Mouse (Mus musculus) liver, postnatal 0 days (tissue): Measurements from ENCODE around the gene Cwc27. TPM values are rescaled to one million over a fixed set of nuclear protein-coding genes. Genes with fewer than 3 reads are reported as not detected.
A peak's percentile ranks its signal among the peaks of the same experiment; 100 is the strongest.

Experiments
- ATAC-seq: fragments of 200-750 bp; cut with Nextera tagmentation; 2 replicates; pipeline ENCODE4 v1.8.0; 2017; ENCODE audit warnings: mild to moderate bottlenecking, moderate library complexity
- DNase-seq: peaks from one replicate; pipeline ENCODE4 v3.0.0-alpha.2; 2016
- H3K27ac ChIP-seq: fragments of 300-500 bp; sonication (generic); 2 replicates; pipeline ENCODE4 v1.5.1; 2014; ENCODE audit warnings: antibody characterized with exemption, moderate library complexity, mild to moderate bottlenecking, low read depth
- H3K27me3 ChIP-seq: fragments of 300-500 bp; sonication (generic); 2 replicates; pipeline ENCODE4 v1.6.1; 2014; ENCODE audit warnings: low read length, control low read depth, mixed read lengths; ENCODE audit not compliant: insufficient read depth
- H3K36me3 ChIP-seq: fragments of 300-500 bp; sonication (generic); replicated peaks from 2 replicates; pipeline ENCODE4 v1.6.1; 2014; ENCODE audit warnings: mild to moderate bottlenecking, control low read depth, low read length, moderate library complexity, mixed read lengths; ENCODE audit not compliant: insufficient read depth
- H3K4me1 ChIP-seq: fragments of 300-500 bp; sonication (generic); 2 replicates; pipeline ENCODE4 v1.6.1; 2014; ENCODE audit warnings: antibody characterized with exemption, mild to moderate bottlenecking, control low read depth; ENCODE audit not compliant: insufficient read depth
- H3K4me2 ChIP-seq: fragments of 300-500 bp; sonication (generic); 2 replicates; pipeline ENCODE4 v1.6.1; 2014; ENCODE audit warnings: low read depth, mild to moderate bottlenecking, low read length, moderate library complexity, mixed read lengths
- H3K4me3 ChIP-seq: fragments of 300-500 bp; sonication (generic); 2 replicates; pipeline ENCODE4 v1.5.1; 2014; ENCODE audit warnings: low read depth, low read length
- H3K9ac ChIP-seq: fragments of 300-500 bp; sonication (generic); replicated peaks from 2 replicates; pipeline ENCODE4 v1.6.1; 2014; ENCODE audit warnings: mild to moderate bottlenecking, moderate library complexity
- H3K9me3 ChIP-seq: fragments of 300-500 bp; sonication (generic); 2 replicates; pipeline ENCODE4 v1.6.1; 2016; ENCODE audit warnings: mild to moderate bottlenecking, control low read depth, low read length, mixed read lengths
- CTCF ChIP-seq: sonication (generic); IDR thresholded peaks from 2 replicates; pipeline ENCODE4 v1.5.1; 2016; ENCODE audit warnings: antibody characterized with exemption, low read depth
- EP300 ChIP-seq: IDR thresholded peaks from 2 replicates; pipeline ENCODE4 v1.6.1; 2016; ENCODE audit warnings: antibody characterized with exemption, low read depth, mild to moderate bottlenecking
- WGBS: fragments of 180-500 bp; shearing (Covaris S2); extraction: QIAGEN DNeasy Blood & Tissue Kit; methylation state at CpG from one replicate; pipeline ENCODE4 v1.1.7; 2014; ENCODE audit not compliant: insufficient replicate concordance; 5-methylcytosine and 5-hydroxymethylcytosine counted together
- polyA plus RNA-seq: library from polyadenylated mRNA; unstranded; fragments of >200 nt; fragmentation: Nextera tagmentation; extraction: Ambion mirVana; gene quantifications from 2 replicates; pipeline ENCODE4 v1.2.1, GENCODE M21; 2015

Cwc27 gene
- polyA plus RNA-seq, 1 experiment from 2014 or later = 7.8 TPM

DNA sequence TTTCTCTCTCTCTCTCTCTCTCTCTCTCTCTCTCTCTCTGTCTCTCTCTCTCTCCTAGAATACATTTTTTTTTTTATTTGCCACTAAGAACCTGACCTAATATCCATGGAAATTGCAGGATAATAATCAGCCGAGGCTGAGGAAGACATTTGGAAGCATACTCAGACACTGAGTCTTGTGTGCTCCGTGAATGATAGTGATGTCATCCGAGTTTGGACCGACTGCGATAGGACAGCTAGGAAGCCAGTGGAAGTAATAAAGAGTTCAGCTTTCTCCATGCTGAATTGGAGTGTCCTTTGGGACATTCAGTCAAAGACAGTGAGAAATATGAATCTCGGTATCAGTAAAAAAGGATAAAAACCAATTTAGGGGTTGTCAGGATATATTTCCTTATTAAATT, 214.7 kb downstream of the Cwc27 start:
- H3K4me1 ChIP-seq = no peaks in the 10 kb centered on the region; the same call in 1 of the 2 replicates
- H3K27ac ChIP-seq = no peak overlapping the region
- no peak overlapping the region for H3K4me2 ChIP-seq
- H3K4me3 ChIP-seq = no peak overlapping the region
- ATAC-seq (no peak), DNase-seq (no peak)
- no peak overlapping the region for H3K9ac ChIP-seq
- no peak for TF ChIP-seq CTCF
- no peak for TF ChIP-seq EP300
- no peaks in the 10 kb centered on the region for H3K9me3 ChIP-seq
- no peaks in the 10 kb centered on the region for H3K36me3 ChIP-seq
- no peaks in the 10 kb centered on the region for H3K27me3 ChIP-seq
- 82% methylated on average over 6 of the region's 6 CpGs for WGBS

DNA sequence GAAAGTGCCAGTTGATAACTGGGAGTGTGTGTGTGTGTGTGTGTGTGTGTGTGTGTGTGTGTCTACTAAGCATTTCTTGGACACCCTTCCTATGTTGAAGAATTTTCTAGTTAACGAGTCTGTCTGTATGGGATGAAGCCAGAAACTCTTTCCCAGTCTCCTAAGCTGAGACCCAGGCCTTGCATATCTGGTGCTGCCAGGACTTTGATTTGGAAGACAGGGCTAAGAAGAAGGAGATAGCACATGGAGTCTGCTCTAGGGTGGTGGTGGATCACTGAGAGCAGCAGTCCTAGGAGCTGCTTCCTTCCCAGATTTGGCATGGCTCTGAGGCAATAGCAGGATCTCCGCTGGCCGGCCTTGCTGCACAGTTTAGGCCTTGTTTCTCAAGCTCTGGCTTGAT, 215.2 kb downstream of the Cwc27 start:
- DNase-seq = no peak
- Histone ChIP-seq H3K9ac (no peak overlapping the region), H3K27ac (no peak overlapping the region), H3K4me1 (no peaks in the 10 kb centered on the region; the same call in 1 of the 2 replicates), H3K9me3 (no peaks in the 10 kb centered on the region), H3K27me3 (no peaks in the 10 kb centered on the region), H3K4me2 (no peak overlapping the region), H3K4me3 (no peak overlapping the region), H3K36me3 (no peaks in the 10 kb centered on the region)
- ATAC-seq = no peak
- WGBS = 66% methylated on average over 3 of the region's 3 CpGs
- TF ChIP-seq EP300 = no peak
- TF ChIP-seq CTCF = no peak

GRCm38 (mm10) chr13:104596199-104596598, 220.7 kb downstream of the Cwc27 start:
- no peak for TF ChIP-seq CTCF
- TF ChIP-seq EP300 = no peak
- Histone ChIP-seq H3K4me3 (no peak overlapping the region), H3K4me1 (no peaks in the 10 kb centered on the region), H3K27me3 (no peaks in the 10 kb centered on the region), H3K27ac (no peak overlapping the region), H3K9ac (no peak overlapping the region), H3K9me3 (no peaks in the 10 kb centered on the region), H3K36me3 (no peaks in the 10 kb centered on the region), H3K4me2 (no peak overlapping the region)
- 78% methylated on average over 4 of the region's 4 CpGs for WGBS
- no peak for DNase-seq
- ATAC-seq = no peak

- WGBS = 76% methylated on average over 4 of the region's 4 CpGs
- no peak for DNase-seq
- H3K4me1 ChIP-seq = no peaks in the 10 kb centered on the region
- H3K9ac ChIP-seq = no peak overlapping the region
- H3K27me3 ChIP-seq = no peaks in the 10 kb centered on the region
- H3K27ac ChIP-seq = no peak overlapping the region
- H3K4me3 ChIP-seq = no peak overlapping the region
- no peaks in the 10 kb centered on the region for H3K9me3 ChIP-seq
- TF ChIP-seq CTCF = no peak
- no peak for TF ChIP-seq EP300
- H3K4me2 ChIP-seq = no peak overlapping the region
- H3K36me3 ChIP-seq = no peaks in the 10 kb centered on the region
- ATAC-seq = no peak
Observed at GRCm38 (mm10) chr13:104594820-104595351, 222.1 kb downstream of the Cwc27 start.

DNA sequence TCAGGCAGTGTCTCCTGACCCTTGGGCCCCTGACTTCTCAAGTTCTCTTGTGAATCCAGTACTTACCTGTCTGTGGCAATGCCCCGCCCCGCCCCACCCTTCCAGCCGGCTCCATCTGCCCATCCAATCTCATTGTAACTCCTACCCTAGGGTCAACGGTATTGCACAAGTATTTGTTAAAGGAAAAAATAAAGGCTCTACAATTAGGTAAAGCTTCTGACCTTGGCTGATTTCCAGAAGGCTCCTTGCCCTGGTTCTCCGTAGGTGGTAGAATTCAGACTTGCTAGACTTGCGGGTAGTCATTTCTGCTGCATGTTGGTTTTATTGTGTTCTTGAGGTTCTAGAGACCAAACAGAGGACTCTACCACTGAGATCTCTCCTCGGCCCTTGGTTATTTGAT, 226.0 kb downstream of the Cwc27 start:
- no peak for ATAC-seq
- no peaks in the 10 kb centered on the region for H3K9me3 ChIP-seq
- no peaks in the 10 kb centered on the region for H3K27me3 ChIP-seq
- WGBS = 86% methylated on average over 7 of the region's 7 CpGs
- no peak overlapping the region for H3K4me2 ChIP-seq
- H3K4me3 ChIP-seq = no peak overlapping the region
- no peaks in the 10 kb centered on the region for H3K36me3 ChIP-seq
- no peak for DNase-seq
- no peaks in the 10 kb centered on the region for H3K4me1 ChIP-seq
- no peak overlapping the region for H3K27ac ChIP-seq
- TF ChIP-seq CTCF = no peak
- no peak overlapping the region for H3K9ac ChIP-seq

GRCm38 (mm10) chr13:104590097-104590607, 226.8 kb downstream of the Cwc27 start:
- Histone ChIP-seq H3K27me3 (no peaks in the 10 kb centered on the region), H3K4me3 (no peak overlapping the region), H3K9me3 (no peaks in the 10 kb centered on the region), H3K27ac (no peak overlapping the region), H3K9ac (no peak overlapping the region), H3K36me3 (no peaks in the 10 kb centered on the region), H3K4me1 (no peaks in the 10 kb centered on the region), H3K4me2 (no peak overlapping the region)
- no peak for DNase-seq
- 53% methylated on average over 11 of the region's 11 CpGs for WGBS
- ATAC-seq = no peak
- TF ChIP-seq CTCF (peak; percentile 38), EP300 (no peak)

GRCm38 (mm10) chr13:104588383-104588782, 228.6 kb downstream of the Cwc27 start:
- DNase-seq (no peak), ATAC-seq (no peak)
- Histone ChIP-seq H3K9ac (no peak overlapping the region), H3K4me1 (no peaks in the 10 kb centered on the region), H3K27me3 (no peaks in the 10 kb centered on the region), H3K9me3 (no peaks in the 10 kb centered on the region), H3K27ac (no peak overlapping the region), H3K4me2 (no peak overlapping the region), H3K36me3 (no peaks in the 10 kb centered on the region), H3K4me3 (no peak overlapping the region)
- WGBS = 63% methylated on average over 5 of the region's 5 CpGs
- no peak for TF ChIP-seq CTCF
- TF ChIP-seq EP300 = no peak

Other genes starting within 250 kb of the Cwc27 start
- gene Srek1ip1, start 24.7 kb downstream of the Cwc27 start, polyA plus RNA-seq = 9.3 and 9.9 TPM in 2 replicates
- not detected in 2 replicates for gene Shisal2b, start 46.8 kb upstream of the Cwc27 start, polyA plus RNA-seq
- gene Rgs7bp, start 237.8 kb upstream of the Cwc27 start, polyA plus RNA-seq = 0.45 and 0.58 TPM in 2 replicates